9 mouse cellular contexts compared by ENCODE assay signal in genomic region chr4:40971744-40972143, GRCm38 (mm10). TPM values are rescaled to one million over a fixed set of nuclear protein-coding genes. Genes with fewer than 3 reads are reported as not detected.
A peak's percentile ranks its signal among the peaks of the same experiment; 100 is the strongest.
DNase-seq lines count a peak whose midpoint lies in the region; ATAC-seq and TF ChIP-seq lines count a peak whose summit lies in the region.
"Had no signal": no experiment of that assay in that cellular context is flagged by ENCODE, and none has a peak within 500 bp of the region (broad histone marks: within the 10 kb centered on the region; RNA-seq: fewer than 3 reads in every experiment).

No protein-coding gene starts in this region.

- H3K4me1 ChIP-seq in heart, embryonic 12.5 days (replicated peaks): peaks cover 19% of the 10 kb centered on the region
- peaks cover 11% of the 10 kb centered on the region for H3K4me1 ChIP-seq in stomach, embryonic 15.5 days

- TF ChIP-seq CTCF in C2C12 (IDR thresholded peaks at IDR 0.05; ENCODE audit: control insufficient read depth, insufficient read depth, insufficient read length): peak; percentile 67

- no peak overlapping the region for H3K9ac ChIP-seq in heart, embryonic 12.5 days
- H3K9ac ChIP-seq in stomach, embryonic 15.5 days: peak overlapping the region; percentile 57; the same call in 1 of the 2 replicates

- no peaks in the 10 kb centered on the region for H3K27me3 ChIP-seq in C2C12 (ENCODE audit: control insufficient read depth, insufficient read depth, insufficient read length)
- no peaks in the 10 kb centered on the region for H3K27me3 ChIP-seq in heart, embryonic 12.5 days (replicated peaks)
- H3K27me3 ChIP-seq in stomach, embryonic 15.5 days (replicated peaks): no peaks in the 10 kb centered on the region

- peaks cover 67% of the 10 kb centered on the region for H3K79me2 ChIP-seq in C2C12 (ENCODE audit: control insufficient read depth, insufficient read depth)

- H3K36me3 ChIP-seq in C2C12 (ENCODE audit: control insufficient read depth, insufficient read depth): peaks cover 30% of the 10 kb centered on the region
- H3K36me3 ChIP-seq in heart, embryonic 12.5 days: peaks cover 15% of the 10 kb centered on the region
- H3K36me3 ChIP-seq in stomach, embryonic 15.5 days: peaks cover 13% of the 10 kb centered on the region; the same call in 1 of the 2 replicates

- peak overlapping the region; percentile 99 for H3ac ChIP-seq in C2C12 (ENCODE audit: control insufficient read depth, insufficient read length, low read depth)

- DNase-seq in 3134 (ENCODE audit: extremely low read depth, insufficient read length, low spot score): peak; percentile 42
- DNase-seq in c-Kit-positive CD71-positive TER-119-positive erythroid progenitor cells, embryonic 14.5 days (ENCODE audit: low spot score): peak; percentile 76
- DNase-seq in kidney, postnatal 4 days: peak; percentile 60 to 74
- DNase-seq in mesoderm, embryonic 11.5 days (ENCODE audit: low read depth, low spot score): peak; percentile 61
- no peak for DNase-seq in layer of hippocampus, adult 8-10 months (ENCODE audit: low spot score in 2 of 2)

- 23% methylated on average over 13 of the region's 13 CpGs for WGBS in heart, embryonic 12.5 days
- WGBS in stomach, embryonic 15.5 days: 24% methylated on average over 13 of the region's 13 CpGs

- H3K4me2 ChIP-seq in heart, embryonic 12.5 days: peak overlapping the region; percentile 80
- peak overlapping the region; percentile 69 for H3K4me2 ChIP-seq in stomach, embryonic 15.5 days

- peak overlapping the region; percentile 82 for H3K4me3 ChIP-seq in C2C12 (ENCODE audit: insufficient read depth, poor library complexity, severe bottlenecking)
- peak overlapping the region; percentile 99 for H3K4me3 ChIP-seq in heart, embryonic 12.5 days
- H3K4me3 ChIP-seq in stomach, embryonic 15.5 days (replicated peaks): peak overlapping the region; percentile 94

- H3K27ac ChIP-seq in heart, embryonic 12.5 days (ENCODE audit: poor library complexity, severe bottlenecking): no peak overlapping the region
- H3K27ac ChIP-seq in stomach, embryonic 15.5 days: peak overlapping the region; percentile 95; the same call in 1 of the 2 replicates

- peaks cover 50% of the 10 kb centered on the region for H3K79me3 ChIP-seq in C2C12 (ENCODE audit: low read depth)

- H3K9me3 ChIP-seq in heart, embryonic 12.5 days (replicated peaks): no peaks in the 10 kb centered on the region
- no peaks in the 10 kb centered on the region for H3K9me3 ChIP-seq in stomach, embryonic 15.5 days

- ATAC-seq in heart, embryonic 12.5 days (ENCODE audit: insufficient number of reproducible peaks, low FRiP score): no peak
- no peak for ATAC-seq in stomach, embryonic 15.5 days (ENCODE audit: insufficient read depth, low FRiP score, low read depth)

TF ChIP-seq in C2C12, 6 proteins besides CTCF, POLR2A, EP300 and RAD21:
- no peak for TF ChIP-seq FOSL1 (IDR thresholded peaks at IDR 0.05; ENCODE audit: insufficient read depth, low read length, poor library complexity, severe bottlenecking)
- no peak for TF ChIP-seq MYOG (IDR thresholded peaks at IDR 0.05; ENCODE audit: control insufficient read depth, extremely low read depth, insufficient read length)
- TF ChIP-seq CEBPB (IDR thresholded peaks at IDR 0.05; ENCODE audit: low read depth): peak; percentile 79
- TF ChIP-seq MAX (IDR thresholded peaks at IDR 0.05): peak; percentile 87
- no peak for TF ChIP-seq MYOD1 (IDR thresholded peaks at IDR 0.05; ENCODE audit: control insufficient read depth, insufficient read length, low read depth)
- peak; percentile 16 for TF ChIP-seq USF1 (IDR thresholded peaks at IDR 0.05; ENCODE audit: low read depth)

RNA-seq across cellular contexts. Expression of gene Nfx1, which starts 1.0 kb away (rescaled TPM):
- polyA plus RNA-seq in C2C12 (2012; fragmentation: generic; extraction: Trizol): 29.0 TPM
- polyA plus RNA-seq in heart, embryonic 12.5 days (2016; fragmentation: Nextera tagmentation; extraction: Ambion mirVana): 67.8 and 75.0 TPM in 2 replicates
- polyA plus RNA-seq in stomach, embryonic 15.5 days (2015; fragmentation: Nextera tagmentation; extraction: Ambion mirVana): 76.9 and 81.8 TPM in 2 replicates
- 10 to 100 TPM; 69.6 to 78.0 (median 76.1) TPM for total RNA-seq in layer of hippocampus, adult 8-10 months (2022)

RNA-seq across cellular contexts. Expression of gene Chmp5, which starts 23.5 kb away (rescaled TPM):
- polyA plus RNA-seq in C2C12 (2012; fragmentation: generic; extraction: Trizol): 48.8 TPM
- 76.2 and 79.4 TPM in 2 replicates for polyA plus RNA-seq in heart, embryonic 12.5 days (2016; fragmentation: Nextera tagmentation; extraction: Ambion mirVana)
- polyA plus RNA-seq in stomach, embryonic 15.5 days (2015; fragmentation: Nextera tagmentation; extraction: Ambion mirVana): 103 and 108 TPM in 2 replicates
- total RNA-seq in layer of hippocampus, adult 8-10 months (2022): 10 to 100 TPM; 67.5 to 80.0 (median 74.2) TPM

RNA-seq across cellular contexts. Expression of gene Bag1, which starts 23.6 kb away (rescaled TPM):
- polyA plus RNA-seq in C2C12 (2012; fragmentation: generic; extraction: Trizol): 170 TPM
- polyA plus RNA-seq in heart, embryonic 12.5 days (2016; fragmentation: Nextera tagmentation; extraction: Ambion mirVana): 206 and 214 TPM in 2 replicates
- polyA plus RNA-seq in stomach, embryonic 15.5 days (2015; fragmentation: Nextera tagmentation; extraction: Ambion mirVana): 225 and 233 TPM in 2 replicates
- 100 to 1,000 TPM; 134 to 161 (median 142) TPM for total RNA-seq in layer of hippocampus, adult 8-10 months (2022)

RNA-seq across cellular contexts. Expression of gene Spink4, which starts 51.9 kb away (rescaled TPM):
- not detected for polyA plus RNA-seq in C2C12 (2012; fragmentation: generic; extraction: Trizol)
- 8.9 and 10.4 TPM in 2 replicates for polyA plus RNA-seq in heart, embryonic 12.5 days (2016; fragmentation: Nextera tagmentation; extraction: Ambion mirVana)
- polyA plus RNA-seq in stomach, embryonic 15.5 days (2015; fragmentation: Nextera tagmentation; extraction: Ambion mirVana): 40.4 and 53.4 TPM in 2 replicates
- not detected for total RNA-seq in layer of hippocampus, adult 8-10 months (2022)
- total RNA-seq: left cerebral cortex, postnatal 10 days had no signal

Comparison
In these comparisons a context has a peak if more than half of its experiments do, and no peak if none do; other contexts are left out.
1. DNase-seq: peak in 3134 (single experiment), c-Kit-positive CD71-positive TER-119-positive erythroid progenitor cells, embryonic 14.5 days (single experiment), kidney, postnatal 4 days (2 of 2) and mesoderm, embryonic 11.5 days (single experiment); none in layer of hippocampus, adult 8-10 months (0 of 2).
2. Peak in every context shown above with its lines, with median percentiles within 50 percentile points of each other: H3K4me3 ChIP-seq.